Mouse (Mus musculus): ENCODE data around the gene Fgd5. TPM values are rescaled to one million over a fixed set of nuclear protein-coding genes. Genes with fewer than 3 reads are reported as not detected.

The Fgd5 gene
- polyA plus RNA-seq, 1 experiment from 2014 or later = 18.9 TPM

- H3K27me3 ChIP-seq = no peaks in the 10 kb centered on the region
- H3K27ac ChIP-seq = no peak overlapping the region
- 88% methylated on average over 5 of the region's 5 CpGs for WGBS
- H3K4me2 ChIP-seq = no peak overlapping the region
- ATAC-seq (ENCODE audit: low FRiP score) = no peak
- peaks cover 27% of the 10 kb centered on the region for H3K4me1 ChIP-seq (replicated peaks)
- no peaks in the 10 kb centered on the region for H3K9me3 ChIP-seq
- no peak overlapping the region for H3K9ac ChIP-seq
- H3K4me3 ChIP-seq = no peak overlapping the region
- H3K36me3 ChIP-seq = no peaks in the 10 kb centered on the region
These were observed 33.7 kb downstream of the Fgd5 start for GRCm38 (mm10) chr6:92012413-92012812.

- H3K9me3 ChIP-seq = no peaks in the 10 kb centered on the region
- H3K27me3 ChIP-seq = no peaks in the 10 kb centered on the region
- ATAC-seq (ENCODE audit: low FRiP score) = no peak
- no peaks in the 10 kb centered on the region for H3K36me3 ChIP-seq
- 93% methylated on average over 6 of the region's 6 CpGs for WGBS
- H3K4me1 ChIP-seq (replicated peaks) = peaks cover 27% of the 10 kb centered on the region
- no peak overlapping the region for H3K9ac ChIP-seq
- H3K4me3 ChIP-seq = no peak overlapping the region
- no peak overlapping the region for H3K4me2 ChIP-seq
- no peak overlapping the region for H3K27ac ChIP-seq
These were observed 34.4 kb downstream of the Fgd5 start for GRCm38 (mm10) chr6:92013035-92013434.

DNA sequence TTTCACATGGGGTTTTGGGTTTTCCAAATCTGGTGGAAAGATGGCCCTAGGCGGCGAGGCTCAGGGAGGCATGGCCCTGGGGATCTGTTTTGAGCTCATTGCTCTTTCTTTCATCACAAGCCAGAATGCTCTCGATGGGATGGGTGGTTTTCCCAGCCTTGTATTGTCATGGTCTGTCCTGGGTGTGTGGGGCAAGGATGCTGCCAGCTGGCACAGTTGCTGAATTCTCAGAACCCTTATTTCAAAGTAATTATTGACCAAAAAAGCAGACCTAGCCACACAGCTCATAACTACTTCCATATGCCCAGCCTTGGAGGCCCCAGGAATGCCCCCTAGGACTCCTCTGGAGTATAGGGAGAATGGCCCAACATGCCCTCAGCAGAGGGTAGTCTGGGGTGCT, 34.9 kb downstream of the Fgd5 start:
- no peaks in the 10 kb centered on the region for H3K36me3 ChIP-seq
- no peak for ATAC-seq (ENCODE audit: low FRiP score)
- 85% methylated on average over 3 of the region's 3 CpGs for WGBS

DNA sequence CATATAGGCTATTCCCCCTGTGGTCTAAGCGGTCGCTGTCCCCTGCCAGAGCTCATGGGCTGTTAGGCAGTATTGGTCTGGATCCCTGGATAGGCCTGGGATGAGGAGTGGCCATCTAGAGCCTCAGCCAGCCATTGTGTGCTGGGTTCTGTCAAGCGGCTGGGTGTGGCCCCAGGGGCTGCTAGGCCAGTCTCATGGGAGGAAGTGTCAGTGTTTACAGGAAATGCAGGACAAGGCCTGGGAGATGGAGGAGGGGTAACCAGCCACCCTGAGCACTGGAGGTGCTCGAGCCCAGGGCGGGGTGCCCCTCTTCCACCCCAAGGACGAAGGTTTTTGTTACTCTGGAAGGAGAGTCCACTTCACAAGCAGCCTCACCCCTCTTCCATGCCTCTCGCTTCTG, 36.3 kb downstream of the Fgd5 start:
- 78% methylated on average over 7 of the region's 7 CpGs for WGBS
- Histone ChIP-seq H3K27ac (no peak overlapping the region), H3K9ac (no peak overlapping the region), H3K4me1 (replicated peaks) (peaks cover 22% of the 10 kb centered on the region), H3K9me3 (no peaks in the 10 kb centered on the region), H3K4me2 (no peak overlapping the region), H3K4me3 (no peak overlapping the region), H3K36me3 (no peaks in the 10 kb centered on the region), H3K27me3 (no peaks in the 10 kb centered on the region)
- no peak for ATAC-seq (ENCODE audit: low FRiP score)

More for the DNA sequence above, 34.9 kb downstream of the Fgd5 start:
- H3K9me3 ChIP-seq = no peaks in the 10 kb centered on the region
- H3K9ac ChIP-seq = no peak overlapping the region
- no peak overlapping the region for H3K4me3 ChIP-seq
- H3K4me1 ChIP-seq (replicated peaks) = peaks cover 27% of the 10 kb centered on the region
- H3K27ac ChIP-seq = no peak overlapping the region
- no peak overlapping the region for H3K4me2 ChIP-seq
- no peaks in the 10 kb centered on the region for H3K27me3 ChIP-seq

DNA sequence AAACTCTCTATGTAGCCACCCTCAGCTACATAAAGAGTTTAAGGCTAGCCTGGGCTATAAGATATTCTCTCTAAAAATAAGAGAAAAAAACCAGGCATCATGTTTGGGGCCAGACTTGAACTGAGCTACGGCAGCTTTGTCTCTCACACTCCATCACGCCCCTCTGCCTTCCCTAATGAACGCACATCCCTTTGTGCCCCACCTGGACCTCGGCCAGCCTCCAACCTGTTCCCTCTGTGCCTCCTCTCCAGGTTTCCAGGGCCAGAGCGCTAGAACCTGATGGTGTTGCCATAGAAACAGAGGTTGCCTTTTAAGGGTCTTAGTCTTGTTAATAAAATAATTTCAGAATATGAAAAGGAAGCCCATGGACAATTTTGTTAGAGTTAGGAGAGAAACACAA, 37.2 kb downstream of the Fgd5 start:
- Histone ChIP-seq H3K9me3 (no peaks in the 10 kb centered on the region), H3K27ac (no peak overlapping the region), H3K4me1 (replicated peaks) (peaks cover 18% of the 10 kb centered on the region), H3K4me2 (no peak overlapping the region), H3K9ac (no peak overlapping the region), H3K27me3 (no peaks in the 10 kb centered on the region), H3K36me3 (no peaks in the 10 kb centered on the region), H3K4me3 (no peak overlapping the region)
- 74% methylated on average over 5 of the region's 5 CpGs for WGBS
- ATAC-seq (ENCODE audit: low FRiP score) = no peak

GRCm38 (mm10) chr6:92016738-92017137, 38.1 kb downstream of the Fgd5 start:
- Histone ChIP-seq H3K4me1 (replicated peaks) (peaks cover 17% of the 10 kb centered on the region), H3K9me3 (no peaks in the 10 kb centered on the region), H3K36me3 (no peaks in the 10 kb centered on the region), H3K4me2 (no peak overlapping the region), H3K27me3 (no peaks in the 10 kb centered on the region), H3K9ac (no peak overlapping the region), H3K27ac (no peak overlapping the region), H3K4me3 (no peak overlapping the region)
- 83% methylated on average over 6 of the region's 6 CpGs for WGBS
- no peak for ATAC-seq (ENCODE audit: low FRiP score)

- WGBS = 72% methylated on average over 6 of the region's 6 CpGs
- H3K36me3 ChIP-seq = no peaks in the 10 kb centered on the region
- no peak for ATAC-seq (ENCODE audit: low FRiP score)
These were observed 39.7 kb downstream of the Fgd5 start for GRCm38 (mm10) chr6:92018421-92018820.

GRCm38 (mm10) chr6:92021061-92021460, 42.4 kb downstream of the Fgd5 start:
- no peak overlapping the region for H3K27ac ChIP-seq
- no peak overlapping the region for H3K4me3 ChIP-seq
- peaks cover 7% of the 10 kb centered on the region for H3K4me1 ChIP-seq (replicated peaks)
- H3K36me3 ChIP-seq = no peaks in the 10 kb centered on the region
- no peak for ATAC-seq (ENCODE audit: low FRiP score)
- H3K27me3 ChIP-seq = no peaks in the 10 kb centered on the region
- no peak overlapping the region for H3K9ac ChIP-seq
- H3K9me3 ChIP-seq = no peaks in the 10 kb centered on the region
- H3K4me2 ChIP-seq = no peak overlapping the region
- WGBS = 91% methylated on average over 9 of the region's 9 CpGs

More at GRCm38 (mm10) chr6:92018421-92018820, 39.7 kb downstream of the Fgd5 start:
- Histone ChIP-seq H3K4me2 (no peak overlapping the region), H3K9ac (no peak overlapping the region), H3K4me3 (no peak overlapping the region), H3K27ac (no peak overlapping the region), H3K27me3 (no peaks in the 10 kb centered on the region), H3K4me1 (replicated peaks) (peaks cover 17% of the 10 kb centered on the region), H3K9me3 (no peaks in the 10 kb centered on the region)

DNA sequence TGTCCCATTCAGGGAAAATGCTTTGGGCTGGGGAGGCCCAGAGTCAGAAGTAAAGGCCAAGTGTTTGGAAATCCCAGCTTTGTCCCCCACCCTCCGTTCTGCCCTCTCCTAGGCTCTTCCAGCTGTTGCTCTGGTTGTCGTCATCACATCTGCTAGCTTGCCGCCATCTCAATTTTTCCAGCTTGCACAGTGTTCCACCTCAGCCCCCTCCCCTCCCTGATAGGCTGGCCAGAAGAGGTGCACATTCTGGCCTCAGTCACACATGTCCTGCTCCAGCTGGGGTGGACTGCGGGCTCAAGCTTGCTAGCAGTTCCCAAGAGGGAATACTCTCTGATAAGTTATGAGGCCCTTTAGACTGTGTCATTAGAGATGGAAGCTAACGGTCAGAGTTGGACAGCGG, 42.8 kb downstream of the Fgd5 start:
- no peak overlapping the region for H3K27ac ChIP-seq
- no peak overlapping the region for H3K9ac ChIP-seq
- no peaks in the 10 kb centered on the region for H3K27me3 ChIP-seq
- no peaks in the 10 kb centered on the region for H3K9me3 ChIP-seq
- H3K4me2 ChIP-seq = no peak overlapping the region
- H3K36me3 ChIP-seq = no peaks in the 10 kb centered on the region
- peaks cover 6% of the 10 kb centered on the region for H3K4me1 ChIP-seq (replicated peaks)
- H3K4me3 ChIP-seq = no peak overlapping the region
- ATAC-seq (ENCODE audit: low FRiP score) = no peak
- 85% methylated on average over 6 of the region's 6 CpGs for WGBS

DNA sequence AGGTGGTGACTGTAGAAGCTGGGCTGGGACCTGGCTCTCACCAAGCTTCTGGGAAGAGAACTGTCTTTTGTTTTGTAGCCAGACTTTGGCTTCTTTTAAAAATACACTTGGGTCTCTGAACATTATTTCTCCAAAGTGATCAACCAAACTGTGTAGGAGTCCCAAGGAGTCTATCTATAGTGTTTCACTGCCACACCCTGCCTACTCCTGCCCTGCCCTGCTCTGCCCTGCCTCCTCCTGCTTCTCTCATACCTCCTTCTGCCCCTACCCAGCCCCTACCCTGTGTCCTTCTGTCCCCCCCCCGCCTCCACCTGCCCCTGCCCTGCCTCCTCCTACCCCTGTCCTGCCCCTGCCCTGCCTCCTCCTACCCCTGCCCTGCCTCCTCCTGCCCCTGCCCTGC, 46.6 kb downstream of the Fgd5 start:
- Histone ChIP-seq H3K9ac (no peak overlapping the region), H3K4me1 (replicated peaks) (no peaks in the 10 kb centered on the region), H3K27me3 (no peaks in the 10 kb centered on the region), H3K4me2 (no peak overlapping the region), H3K9me3 (no peaks in the 10 kb centered on the region), H3K4me3 (no peak overlapping the region), H3K36me3 (no peaks in the 10 kb centered on the region), H3K27ac (no peak overlapping the region)
- ATAC-seq (ENCODE audit: low FRiP score) = no peak
- no CpG with 5 or more reads among the region's 1 CpGs for WGBS

DNA sequence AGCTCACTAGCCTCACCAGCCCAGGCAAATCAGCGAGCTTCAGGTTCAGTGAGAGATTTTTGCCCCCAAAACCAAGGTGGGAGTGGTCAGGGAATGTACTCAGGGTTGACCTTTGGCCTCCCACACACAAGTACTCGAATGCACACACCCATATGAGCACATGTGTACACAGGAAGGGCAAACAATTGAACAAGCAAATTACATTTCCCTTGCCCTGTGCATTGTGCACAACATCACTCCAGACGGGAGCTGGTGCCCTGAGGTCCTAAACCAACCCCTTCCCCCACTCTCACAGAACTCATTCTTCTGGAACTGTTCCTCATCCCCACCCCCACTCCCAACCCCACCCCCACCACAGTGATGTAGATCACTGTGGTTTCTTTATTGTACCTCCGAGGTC, 48.7 kb downstream of the Fgd5 start:
- Histone ChIP-seq H3K36me3 (no peaks in the 10 kb centered on the region), H3K9ac (no peak overlapping the region), H3K4me3 (no peak overlapping the region), H3K27me3 (no peaks in the 10 kb centered on the region), H3K4me1 (replicated peaks) (no peaks in the 10 kb centered on the region), H3K9me3 (no peaks in the 10 kb centered on the region), H3K4me2 (no peak overlapping the region), H3K27ac (no peak overlapping the region)
- ATAC-seq (ENCODE audit: low FRiP score) = no peak
- WGBS = 70% methylated on average over 4 of the region's 4 CpGs

DNA sequence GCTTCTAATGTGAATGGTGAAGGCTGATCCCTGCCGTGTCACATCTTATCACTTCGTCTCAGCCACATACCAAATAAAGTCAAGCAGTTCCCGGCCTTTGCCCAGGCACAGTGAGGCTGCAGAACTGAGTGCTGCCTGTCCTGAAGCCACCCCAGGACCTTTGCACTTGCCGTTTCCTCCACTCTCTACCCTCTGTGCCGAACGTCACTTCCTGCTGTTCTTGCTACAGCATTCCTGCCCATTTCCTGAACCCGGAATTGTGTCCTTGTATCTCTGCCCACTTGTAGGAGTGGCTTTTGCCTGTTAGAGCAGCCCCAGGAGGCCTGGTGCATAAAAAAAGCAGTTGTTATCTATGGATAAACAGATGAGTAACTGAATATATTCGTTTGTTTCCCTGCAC, 52.0 kb downstream of the Fgd5 start:
- Histone ChIP-seq H3K9ac (no peak overlapping the region), H3K4me3 (no peak overlapping the region), H3K4me1 (replicated peaks) (peaks cover 5% of the 10 kb centered on the region; the same call in 1 of the 2 replicates), H3K27me3 (no peaks in the 10 kb centered on the region), H3K36me3 (no peaks in the 10 kb centered on the region), H3K9me3 (no peaks in the 10 kb centered on the region), H3K4me2 (no peak overlapping the region), H3K27ac (no peak overlapping the region)
- 83% methylated on average over 8 of the region's 8 CpGs for WGBS
- no peak for ATAC-seq (ENCODE audit: low FRiP score)

GRCm38 (mm10) chr6:92034713-92035112, 56.0 kb downstream of the Fgd5 start:
- H3K9me3 ChIP-seq = no peaks in the 10 kb centered on the region
- no peak overlapping the region for H3K4me3 ChIP-seq
- H3K4me1 ChIP-seq (replicated peaks) = peaks cover 5% of the 10 kb centered on the region; the same call in 1 of the 2 replicates
- ATAC-seq (ENCODE audit: low FRiP score) = no peak
- H3K4me2 ChIP-seq = no peak overlapping the region
- WGBS = 71% methylated on average over 6 of the region's 6 CpGs
- no peak overlapping the region for H3K9ac ChIP-seq
- 0 out of 2 replicates have a peak, but pooled peaks cover 4% of the 10 kb centered on the region for H3K36me3 ChIP-seq
- no peaks in the 10 kb centered on the region for H3K27me3 ChIP-seq
- no peak overlapping the region for H3K27ac ChIP-seq

Measured in hindbrain, embryonic 13.5 days (tissue).